Mouse (Mus musculus) E14TG2a.4 (cell line): Measurements from ENCODE around the gene Dntt.

Experiments used
- CTCF ChIP-seq: conservative IDR thresholded peaks from 2 replicates; pipeline ENCODE4 v1.5.1; 2014; ENCODE audit warnings: low read length
- POU5F1 ChIP-seq: IDR thresholded peaks from 2 replicates; pipeline ENCODE4 v1.6.1; 2014; ENCODE audit warnings: low read length, borderline replicate concordance

DNA sequence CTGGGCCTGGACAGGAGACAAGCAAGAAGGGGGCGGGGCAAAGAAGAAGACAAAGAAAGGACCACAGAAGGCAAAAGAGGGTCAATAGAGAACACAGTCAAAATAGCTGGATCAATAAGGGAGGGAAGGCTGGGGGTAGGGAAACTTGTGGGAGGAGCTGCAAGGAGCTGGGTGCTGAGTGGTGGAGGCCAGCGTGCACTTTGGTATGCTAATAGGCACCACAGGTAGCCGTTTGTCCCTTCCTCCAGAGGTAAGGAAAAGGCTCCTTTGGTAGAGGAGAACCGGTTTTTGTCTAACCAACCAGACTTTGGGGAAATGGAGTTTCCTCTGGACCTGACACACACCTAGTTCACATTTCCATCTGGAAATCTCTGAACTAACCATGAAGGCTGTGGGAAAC lies 22.5 kb upstream of the Dntt start:
- no peak for TF ChIP-seq CTCF
- no peak for TF ChIP-seq POU5F1
